Mouse (Mus musculus) 3134 (cell line): ENCODE results near the gene Itga8.

ENCODE experiments used
- DNase-seq: peaks from one replicate; pipeline ENCODE4 v3.0.0-alpha.2; 2011; ENCODE audit warnings: low spot score; ENCODE audit not compliant: insufficient read length; ENCODE audit errors: extremely low read depth

Gene Itga8

DNA sequence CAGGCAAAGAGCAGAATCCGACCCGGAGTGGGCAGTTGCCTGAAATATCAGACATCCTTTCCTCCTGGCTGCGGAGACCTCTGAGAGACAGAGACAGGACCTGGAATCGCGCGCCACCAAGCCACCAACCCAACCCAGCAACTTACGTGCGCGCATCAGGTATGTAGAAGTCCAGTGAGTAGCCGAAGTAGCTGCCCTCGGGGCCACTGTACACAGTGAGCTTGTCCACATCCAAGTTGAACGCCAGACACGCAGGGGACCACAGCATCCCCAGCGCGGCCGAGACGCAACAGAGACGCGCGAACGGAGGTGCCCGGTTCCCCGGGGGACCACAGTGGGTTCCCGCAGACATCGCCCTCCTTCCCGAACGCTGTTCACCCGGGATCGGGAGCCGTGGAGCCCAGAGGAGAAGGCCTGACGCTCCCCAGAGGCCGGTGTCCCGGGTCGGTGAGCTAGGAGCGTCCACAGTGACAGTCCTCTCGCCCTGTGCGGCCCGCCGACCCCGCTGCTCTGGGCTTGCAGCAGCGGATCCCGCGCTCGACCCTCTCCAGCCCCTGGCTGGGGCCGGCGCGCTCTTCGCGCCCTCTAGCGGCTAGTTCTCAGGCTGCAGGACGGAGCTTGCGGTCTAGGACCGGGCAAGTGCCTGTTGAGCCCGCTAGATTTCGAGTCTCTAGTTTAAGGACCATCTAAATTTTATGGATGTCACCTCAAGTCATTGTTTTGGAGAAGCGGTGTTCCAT lies at the start of gene Itga8:
TSS of gene Itga8 (minus strand) at position 492 of the 740 bp plus-strand sequence.
- peak; percentile 40 for DNase-seq

DNA sequence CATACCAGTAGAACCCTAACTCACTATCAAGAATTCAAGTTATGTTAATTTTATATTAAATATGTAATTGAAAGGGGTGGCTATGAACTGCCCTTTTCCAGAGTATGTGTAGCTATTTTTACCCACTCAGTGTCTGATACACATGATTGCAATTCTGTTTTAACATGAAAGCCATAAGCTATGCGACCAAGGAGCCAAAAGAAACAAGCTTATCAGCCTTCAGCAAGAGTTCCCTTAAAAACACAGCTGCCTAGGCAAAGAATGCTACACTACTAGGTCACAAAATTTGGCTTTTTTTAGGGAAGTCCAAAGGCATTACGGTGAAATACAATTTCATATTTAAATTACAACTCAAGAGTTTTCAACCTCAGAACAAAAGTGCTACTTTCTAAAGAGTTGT lies 47.2 kb upstream of the Itga8 start:
- DNase-seq, result no peak

GRCm38 (mm10) chr2:12331962-12332361 lies 30.2 kb upstream of the Itga8 start:
- no peak for DNase-seq

DNA sequence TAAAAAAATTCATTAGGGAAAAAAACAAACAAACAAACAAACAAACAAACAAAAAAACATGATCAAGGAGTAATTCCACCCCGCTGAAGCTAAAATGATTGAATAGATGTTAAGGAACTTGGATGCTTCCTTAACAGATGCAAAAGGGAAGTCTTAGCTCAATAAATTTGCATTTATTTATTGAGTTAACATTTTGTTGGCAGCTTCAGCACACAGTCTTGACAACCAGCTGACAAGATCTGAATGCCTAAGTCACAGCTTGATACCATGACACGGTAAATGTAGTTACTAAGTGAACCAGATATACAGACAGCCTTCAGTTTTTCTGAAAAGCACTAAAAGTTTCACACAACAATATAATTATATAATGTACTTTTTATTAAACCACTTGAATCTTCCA lies 27.9 kb upstream of the Itga8 start:
- DNase-seq, result no peak

GRCm38 (mm10) chr2:12329068-12329407 lies 27.3 kb upstream of the Itga8 start:
- no peak for DNase-seq

DNA sequence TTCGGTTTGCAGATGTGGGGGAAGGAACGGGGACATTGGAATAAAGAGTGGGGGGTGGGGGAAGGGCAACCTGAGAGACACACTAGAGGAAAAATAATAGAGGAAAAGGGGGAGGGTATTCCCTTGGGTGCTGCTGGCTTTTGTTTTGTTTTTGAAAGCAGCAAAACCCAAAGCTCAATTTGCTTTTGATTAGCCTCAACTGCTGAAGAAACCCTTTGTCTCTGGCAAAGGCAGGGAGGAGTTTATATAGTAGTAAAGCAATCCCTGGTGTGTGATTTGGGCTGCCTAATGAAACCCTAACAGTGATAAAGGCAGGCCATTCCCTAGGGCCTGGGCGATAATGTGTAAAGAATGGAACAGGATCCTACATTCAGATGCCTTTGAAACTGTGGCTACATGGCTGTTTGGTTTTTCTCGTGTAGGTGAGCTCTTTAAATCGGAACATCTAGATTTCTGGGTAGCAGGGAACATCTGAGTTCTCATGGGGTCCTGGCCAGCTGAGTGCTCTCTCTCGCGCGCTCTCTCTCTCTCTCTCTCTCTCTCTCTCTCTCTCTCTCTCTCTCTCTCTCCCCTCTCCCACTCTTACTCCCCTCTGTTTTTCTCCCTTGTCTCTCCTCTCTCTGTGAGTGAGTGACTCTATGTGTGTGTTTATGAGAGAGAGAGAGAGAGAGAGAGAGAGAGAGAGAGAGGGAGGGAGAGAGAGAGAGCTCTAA lies 26.8 kb upstream of the Itga8 start:
- no peak for DNase-seq

DNA sequence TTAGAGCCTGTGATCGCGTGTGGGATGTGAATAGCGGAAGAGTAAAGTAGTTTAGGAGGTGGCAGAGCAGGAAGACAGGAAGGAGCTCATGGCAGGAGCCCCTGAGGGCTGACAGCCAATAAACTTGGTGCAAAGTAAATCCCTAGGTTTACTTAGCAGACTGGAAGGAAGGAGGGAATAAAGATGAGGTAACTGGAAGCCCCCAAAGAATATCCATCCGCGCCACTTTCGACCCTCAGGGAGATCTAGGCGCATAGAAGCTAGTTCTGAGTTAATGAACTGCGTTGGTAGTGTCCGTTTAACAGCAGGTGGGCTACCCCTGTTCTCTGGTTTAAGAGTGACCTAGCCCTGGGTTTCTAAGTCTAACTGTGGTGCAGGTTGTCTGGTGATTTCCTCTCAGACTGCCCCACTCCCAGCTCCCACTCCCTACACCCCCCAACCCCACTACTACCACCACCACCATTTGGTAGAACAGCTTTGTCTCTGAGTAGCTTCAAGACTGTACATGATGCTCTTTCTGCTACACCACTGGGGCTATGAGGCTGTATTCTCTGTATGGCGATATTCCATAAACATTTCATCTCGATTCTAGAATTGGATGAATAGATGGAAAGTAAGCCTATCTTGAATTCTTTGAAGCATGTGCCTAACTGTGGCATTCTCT lies 26.1 kb upstream of the Itga8 start:
- DNase-seq, result no peak

DNA sequence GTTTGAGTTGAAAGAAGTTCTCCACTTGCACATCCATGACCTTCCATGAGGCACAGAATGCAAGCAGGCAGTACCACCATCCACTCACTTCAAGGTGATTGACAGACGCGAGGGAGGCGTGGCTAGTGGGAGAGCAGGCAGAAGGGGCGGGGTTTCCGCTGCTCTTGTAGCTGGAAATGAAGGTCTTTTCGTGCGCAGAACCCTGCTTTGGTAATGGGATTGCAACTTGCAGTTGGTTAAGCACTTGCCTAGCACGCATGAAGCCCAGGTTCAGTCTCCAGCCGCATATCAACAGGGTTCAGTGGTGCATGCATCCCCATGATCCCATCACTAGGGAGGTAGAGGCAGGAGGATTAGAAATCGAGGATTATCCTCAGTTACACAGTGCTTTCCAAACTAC lies 25.5 kb upstream of the Itga8 start:
- no peak for DNase-seq

DNA sequence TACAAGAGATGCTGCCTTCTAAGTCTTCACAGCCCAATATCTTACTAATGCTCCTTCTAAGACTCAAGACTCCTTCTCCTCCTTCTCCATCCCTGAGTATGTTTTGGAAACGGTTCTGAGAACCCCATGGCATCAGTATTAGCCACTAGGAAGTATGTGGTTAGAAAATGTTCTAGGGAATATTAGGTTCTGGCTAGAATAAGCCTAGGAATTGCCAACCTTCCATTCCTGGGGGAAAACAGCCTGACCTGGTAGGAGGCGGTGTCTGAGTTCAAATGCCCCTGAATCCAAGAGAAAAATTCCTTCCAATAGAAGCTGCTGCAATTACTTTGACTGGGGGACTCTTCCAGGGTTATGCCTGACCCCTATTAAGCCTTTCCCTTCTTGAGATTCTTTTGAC lies 24.1 kb upstream of the Itga8 start:
- no peak for DNase-seq

GRCm38 (mm10) chr2:12325417-12325816 lies 23.7 kb upstream of the Itga8 start:
- peak; percentile 67 for DNase-seq

GRCm38 (mm10) chr2:12320914-12321313 lies 19.2 kb upstream of the Itga8 start:
- DNase-seq, result no peak

GRCm38 (mm10) chr2:12318715-12319114 lies 17.0 kb upstream of the Itga8 start:
- no peak for DNase-seq

- DNase-seq, result no peak
Measured at GRCm38 (mm10) chr2:12318036-12318435, 16.3 kb upstream of the Itga8 start.

GRCm38 (mm10) chr2:12317343-12317742 lies 15.6 kb upstream of the Itga8 start:
- peak; percentile 31 for DNase-seq

DNA sequence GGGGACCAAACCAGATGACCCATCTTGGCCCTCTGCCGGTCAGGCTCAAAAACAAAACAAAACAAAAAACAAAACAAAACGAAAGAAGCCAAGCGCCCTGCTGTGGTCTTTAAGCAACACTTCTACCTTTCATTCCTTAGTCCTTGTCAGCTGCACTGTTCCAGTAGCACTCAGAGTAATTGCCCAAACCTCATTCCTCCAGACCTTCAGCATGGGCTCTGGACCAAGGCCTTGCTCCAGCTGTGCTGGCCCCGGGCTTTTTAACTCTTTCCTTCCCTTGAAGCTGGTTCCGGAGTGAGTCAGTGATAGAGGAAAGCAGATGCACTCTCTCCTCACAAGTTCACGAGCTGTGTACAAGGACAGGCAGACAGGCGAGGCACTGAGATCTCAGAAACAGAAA lies 14.6 kb upstream of the Itga8 start:
- no peak for DNase-seq

DNA sequence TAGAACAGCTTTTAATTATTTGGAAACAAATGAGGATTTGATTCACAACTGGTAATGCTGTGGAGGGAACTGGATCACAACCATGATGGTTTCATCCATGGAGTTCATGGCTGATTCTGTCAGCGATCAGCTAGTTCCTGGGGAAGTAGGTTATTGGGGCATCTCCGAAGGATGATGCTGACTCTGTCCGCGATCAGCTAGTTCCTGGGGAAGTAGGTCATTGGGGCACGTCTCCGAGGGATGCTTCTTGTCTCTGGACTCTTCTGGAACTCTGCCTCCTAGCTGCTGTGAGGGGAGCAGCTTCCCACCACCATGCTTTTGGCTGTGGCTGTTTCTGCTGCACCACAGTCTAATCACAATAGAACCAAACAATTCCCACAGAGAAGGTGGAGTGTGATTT lies 12.3 kb upstream of the Itga8 start:
- no peak for DNase-seq

GRCm38 (mm10) chr2:12308466-12308865 lies 6.7 kb upstream of the Itga8 start:
- no peak for DNase-seq

GRCm38 (mm10) chr2:12307311-12307710 lies 5.6 kb upstream of the Itga8 start:
- DNase-seq, result no peak

DNA sequence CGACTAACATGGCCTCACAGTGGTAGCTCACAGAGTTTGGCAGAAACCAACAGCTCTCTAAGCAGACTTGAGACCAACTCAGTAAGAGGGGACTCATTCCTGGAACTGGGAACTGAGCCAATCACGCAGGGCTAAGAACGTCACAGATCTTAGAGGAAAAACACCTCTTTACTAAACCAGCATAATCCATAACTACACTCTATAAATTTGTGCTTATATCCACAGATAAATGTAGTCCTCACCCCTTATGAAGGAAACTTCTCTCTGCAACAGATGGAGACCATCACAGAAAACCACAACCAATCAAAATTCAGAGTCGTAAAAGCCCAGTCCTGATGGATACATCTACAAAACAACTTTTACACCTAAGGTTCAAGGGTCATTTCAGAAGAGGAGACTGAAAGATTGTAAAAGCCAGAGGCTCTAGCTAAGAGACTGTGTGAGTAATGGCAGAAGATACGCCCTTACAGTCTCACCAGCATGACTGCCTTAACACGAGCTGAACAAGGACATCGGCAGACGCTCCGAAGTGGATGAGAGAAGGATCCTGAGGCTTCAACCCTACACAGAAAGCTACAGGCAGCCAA lies 3.4 kb upstream of the Itga8 start:
- no peak for DNase-seq

DNA sequence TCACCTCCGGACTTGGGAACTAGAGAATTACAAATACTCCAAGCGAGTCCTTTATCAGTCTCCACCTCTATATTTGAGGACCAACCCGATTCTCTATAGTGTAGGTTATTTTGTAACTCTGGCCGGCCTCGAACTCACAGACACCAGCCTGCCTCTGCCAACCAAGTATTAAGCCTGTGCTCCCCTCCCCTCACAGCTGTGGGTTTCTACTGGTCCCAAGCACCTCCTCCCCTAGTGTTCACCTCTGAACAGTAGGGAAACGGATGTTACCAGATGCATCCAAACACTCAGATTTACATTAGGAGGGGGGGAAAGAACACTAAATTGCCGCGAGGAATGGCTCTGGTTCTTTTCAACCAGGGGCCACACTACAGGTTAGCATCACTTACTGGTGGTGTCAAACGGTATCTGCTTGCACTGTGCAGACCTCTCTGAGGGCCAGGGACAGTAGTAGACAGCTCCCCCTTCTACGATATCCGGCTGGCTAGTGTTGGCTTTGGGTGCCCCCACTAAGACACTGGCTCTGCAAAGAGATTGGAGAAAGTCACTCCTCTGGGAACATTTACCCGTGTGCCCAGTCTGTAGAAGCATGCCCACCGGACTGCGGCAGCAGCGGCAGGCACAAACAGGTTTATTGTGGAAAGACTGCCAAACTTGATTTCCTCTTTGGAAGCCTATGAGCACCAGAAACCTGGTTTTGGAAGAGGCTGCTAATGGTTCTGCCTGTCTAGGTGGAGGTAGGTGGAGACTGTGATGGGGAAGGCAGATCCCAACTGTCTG lies 1.1 kb downstream of the Itga8 start:
- DNase-seq, result no peak

- no peak for DNase-seq
Measured at GRCm38 (mm10) chr2:12297287-12297686, 4.4 kb downstream of the Itga8 start.
